Mouse (Mus musculus) liver, embryonic 11.5 days (tissue): ENCODE measurements around the gene Defb28. TPM values are rescaled to one million over a fixed set of nuclear protein-coding genes. Genes with fewer than 3 reads are reported as not detected.

ENCODE experiments used
- ATAC-seq: fragments of 200-750 bp; cut with Nextera tagmentation; replicated peaks from 2 replicates; pipeline ENCODE4 v1.8.0; 2017; ENCODE audit warnings: moderate number of reproducible peaks, mild to moderate bottlenecking, moderate TSS enrichment, moderate library complexity; ENCODE audit not compliant: low FRiP score
- DNase-seq: peaks from one replicate; pipeline ENCODE4 v3.0.0-alpha.2; 2017; ENCODE audit warnings: low spot score
- H3K27ac ChIP-seq: fragments of 300-500 bp; sonication (generic); 2 replicates; pipeline ENCODE4 v1.5.1; 2014; ENCODE audit warnings: mild to moderate bottlenecking, low read depth, low read length, control low read depth
- H3K27me3 ChIP-seq: fragments of 300-500 bp; sonication (generic); replicated peaks from 2 replicates; pipeline ENCODE4 v1.6.1; 2014; ENCODE audit warnings: low read length, mixed read lengths; ENCODE audit not compliant: control insufficient read depth, insufficient read depth
- H3K36me3 ChIP-seq: fragments of 300-500 bp; sonication (generic); 2 replicates; pipeline ENCODE4 v1.6.1; 2014; ENCODE audit warnings: mild to moderate bottlenecking, low read length, moderate library complexity, mixed read lengths; ENCODE audit not compliant: control insufficient read depth, insufficient read depth
- H3K4me1 ChIP-seq: fragments of 300-500 bp; sonication (generic); replicated peaks from 2 replicates; pipeline ENCODE4 v1.6.1; 2014; ENCODE audit warnings: low read length, mixed read lengths; ENCODE audit not compliant: control insufficient read depth, insufficient read depth
- H3K4me2 ChIP-seq: fragments of 300-500 bp; sonication (generic); 2 replicates; pipeline ENCODE4 v1.6.1; 2014; ENCODE audit warnings: mild to moderate bottlenecking, control low read depth, moderate library complexity
- H3K4me3 ChIP-seq: fragments of 300-500 bp; sonication (generic); 2 replicates; pipeline ENCODE4 v1.5.1; 2014; ENCODE audit warnings: low read depth, low read length, control low read depth
- H3K9ac ChIP-seq: fragments of 300-500 bp; sonication (generic); 2 replicates; pipeline ENCODE4 v1.6.1; 2014; ENCODE audit warnings: low read depth, low read length, control low read depth
- H3K9me3 ChIP-seq: fragments of 300-500 bp; sonication (generic); 2 replicates; pipeline ENCODE4 v1.6.1; 2016; ENCODE audit warnings: low read length, inconsistent platforms, mixed read lengths; ENCODE audit not compliant: control insufficient read depth
- WGBS: fragments of 180-500 bp; shearing (Covaris S2); extraction: QIAGEN DNeasy Blood & Tissue Kit; methylation state at CpG from one replicate; pipeline ENCODE4 v1.1.7; 2014; 5-methylcytosine and 5-hydroxymethylcytosine counted together
- polyA plus RNA-seq: library from polyadenylated mRNA; unstranded; fragments of >200 nt; fragmentation: Nextera tagmentation; extraction: Ambion mirVana; gene quantifications from 2 replicates; pipeline ENCODE4 v1.2.1, GENCODE M21; 2014

Gene Defb28
- polyA plus RNA-seq, 1 experiment from 2014 or later, result not detected

GRCm38 (mm10) chr2:152498020-152498419 lies 20.0 kb upstream of the Defb28 start:
- Histone ChIP-seq H3K4me1 (no peaks in the 10 kb centered on the region), H3K9me3 (no peaks in the 10 kb centered on the region), H3K4me2 (no peak overlapping the region), H3K36me3 (no peaks in the 10 kb centered on the region), H3K27ac (no peak overlapping the region), H3K27me3 (no peaks in the 10 kb centered on the region), H3K4me3 (no peak overlapping the region), H3K9ac (no peak overlapping the region)
- WGBS, result 69% methylated on average over 6 of the region's 6 CpGs
- DNase-seq (no peak), ATAC-seq (no peak)

GRCm38 (mm10) chr2:152500204-152500862 lies 17.7 kb upstream of the Defb28 start:
- H3K4me2 ChIP-seq, result no peak overlapping the region
- no peak for DNase-seq
- H3K9ac ChIP-seq, result no peak overlapping the region
- no peaks in the 10 kb centered on the region for H3K4me1 ChIP-seq
- no peaks in the 10 kb centered on the region for H3K27me3 ChIP-seq
- no peak overlapping the region for H3K27ac ChIP-seq
- H3K4me3 ChIP-seq, result no peak overlapping the region
- H3K36me3 ChIP-seq, result no peaks in the 10 kb centered on the region
- 67% methylated on average over 7 of the region's 7 CpGs for WGBS
- H3K9me3 ChIP-seq, result no peaks in the 10 kb centered on the region
- no peak for ATAC-seq

- Histone ChIP-seq H3K27me3 (no peaks in the 10 kb centered on the region), H3K4me1 (no peaks in the 10 kb centered on the region), H3K4me2 (no peak overlapping the region), H3K9me3 (no peaks in the 10 kb centered on the region), H3K9ac (no peak overlapping the region), H3K27ac (no peak overlapping the region), H3K36me3 (no peaks in the 10 kb centered on the region), H3K4me3 (no peak overlapping the region)
- DNase-seq (no peak), ATAC-seq (no peak)
- WGBS, result 69% methylated on average over 6 of the region's 6 CpGs
Observed at GRCm38 (mm10) chr2:152500863-152501229, 17.2 kb upstream of the Defb28 start.

GRCm38 (mm10) chr2:152503950-152504349 lies 14.1 kb upstream of the Defb28 start:
- no peak for ATAC-seq
- H3K4me2 ChIP-seq, result no peak overlapping the region
- WGBS, result 69% methylated on average over 2 of the region's 2 CpGs
- no peaks in the 10 kb centered on the region for H3K36me3 ChIP-seq
- no peak overlapping the region for H3K4me3 ChIP-seq
- H3K9me3 ChIP-seq, result no peaks in the 10 kb centered on the region
- no peaks in the 10 kb centered on the region for H3K27me3 ChIP-seq
- no peak overlapping the region for H3K9ac ChIP-seq
- no peak for DNase-seq
- H3K27ac ChIP-seq, result no peak overlapping the region
- no peaks in the 10 kb centered on the region for H3K4me1 ChIP-seq

- ATAC-seq (no peak), DNase-seq (no peak)
- Histone ChIP-seq H3K27ac (no peak within 1 kb of the TSS), H3K4me2 (no peak within 1 kb of the TSS), H3K27me3 (no peaks in the 10 kb centered on the region), H3K36me3 (no peaks in the 10 kb centered on the region), H3K9ac (no peak within 1 kb of the TSS), H3K4me1 (no peaks in the 10 kb centered on the region), H3K9me3 (no peaks in the 10 kb centered on the region), H3K4me3 (no peak within 1 kb of the TSS)
- WGBS, result 81% methylated on average over 1 of the region's 1 CpGs
Observed at GRCm38 (mm10) chr2:152511592-152511991, 6.5 kb upstream of the Defb28 start, which contains the start of gene Defb26. Gene Defb26 (minus strand): TSS chr2:152511692.

- DNase-seq (no peak), ATAC-seq (no peak)
- H3K4me1 ChIP-seq, result no peaks in the 10 kb centered on the region
Observed at GRCm38 (mm10) chr2:152516084-152516483, 2.0 kb upstream of the Defb28 start.

GRCm38 (mm10) chr2:152539944-152540710 lies 22.1 kb downstream of the Defb28 start, which contains the start of gene Defb29:
Gene Defb29 (minus strand): TSS chr2:152540098.
- no peak within 1 kb of the TSS for H3K9ac ChIP-seq
- no peaks in the 10 kb centered on the region for H3K9me3 ChIP-seq
- H3K27me3 ChIP-seq, result no peaks in the 10 kb centered on the region
- no peak within 1 kb of the TSS for H3K27ac ChIP-seq
- 55% methylated on average over 13 of the region's 13 CpGs for WGBS
- no peaks in the 10 kb centered on the region for H3K36me3 ChIP-seq
- no peaks in the 10 kb centered on the region for H3K4me1 ChIP-seq
- no peak within 1 kb of the TSS for H3K4me2 ChIP-seq
- no peak within 1 kb of the TSS for H3K4me3 ChIP-seq
- no peak for DNase-seq
- no peak for ATAC-seq

More at GRCm38 (mm10) chr2:152516084-152516483, 2.0 kb upstream of the Defb28 start:
- Histone ChIP-seq H3K4me2 (no peak overlapping the region), H3K9me3 (no peaks in the 10 kb centered on the region), H3K4me3 (no peak overlapping the region), H3K27ac (no peak overlapping the region), H3K9ac (no peak overlapping the region), H3K36me3 (no peaks in the 10 kb centered on the region), H3K27me3 (no peaks in the 10 kb centered on the region)
- 74% methylated on average over 4 of the region's 4 CpGs for WGBS

GRCm38 (mm10) chr2:152541979-152542378 lies 23.9 kb downstream of the Defb28 start:
- no peaks in the 10 kb centered on the region for H3K36me3 ChIP-seq
- H3K9me3 ChIP-seq, result no peaks in the 10 kb centered on the region
- no peak overlapping the region for H3K9ac ChIP-seq
- no peak overlapping the region for H3K4me2 ChIP-seq
- ATAC-seq (no peak), DNase-seq (no peak)
- H3K4me1 ChIP-seq, result no peaks in the 10 kb centered on the region
- no peaks in the 10 kb centered on the region for H3K27me3 ChIP-seq
- H3K4me3 ChIP-seq, result no peak overlapping the region
- H3K27ac ChIP-seq, result no peak overlapping the region
- 68% methylated on average over 9 of the region's 9 CpGs for WGBS

GRCm38 (mm10) chr2:152542897-152543296 lies 24.8 kb downstream of the Defb28 start:
- DNase-seq (no peak), ATAC-seq (no peak)
- Histone ChIP-seq H3K27ac (no peak overlapping the region), H3K36me3 (no peaks in the 10 kb centered on the region), H3K27me3 (no peaks in the 10 kb centered on the region), H3K4me2 (no peak overlapping the region), H3K9ac (no peak overlapping the region), H3K4me1 (no peaks in the 10 kb centered on the region), H3K4me3 (no peak overlapping the region), H3K9me3 (no peaks in the 10 kb centered on the region)
- WGBS, result 68% methylated on average over 2 of the region's 2 CpGs
